Mouse (Mus musculus) forebrain, embryonic 14.5 days (tissue): ENCODE measurements at regions not wholly inside any gene's neighbourhood (a gene's known extent, or its start where the extent isn't known, plus 50 kb on each side); places are given as distances from the start of the nearest gene placed in this dataset.

Source experiments
- ATAC-seq: fragments of 200-750 bp; cut with Nextera tagmentation; 2 replicates; pipeline ENCODE4 v1.8.0; 2017; ENCODE audit warnings: mild to moderate bottlenecking, moderate library complexity
- DNase-seq: peaks from one replicate; pipeline ENCODE4 v3.0.0-alpha.2; 2015; ENCODE audit warnings: low spot score
- H3K27ac ChIP-seq: fragments of 300-500 bp; sonication (generic); 2 replicates; pipeline ENCODE4 v1.5.1; 2014; ENCODE audit warnings: low read depth, mild to moderate bottlenecking, control low read depth, low read length, moderate library complexity
- H3K27me3 ChIP-seq: fragments of 300-500 bp; sonication (generic); replicated peaks from 2 replicates; pipeline ENCODE4 v1.6.1; 2014; ENCODE audit warnings: low read length, control low read depth, mixed read lengths; ENCODE audit not compliant: control insufficient read depth, insufficient read depth
- H3K36me3 ChIP-seq: fragments of 300-500 bp; sonication (generic); 2 replicates; pipeline ENCODE4 v1.6.1; 2014; ENCODE audit warnings: low read length, control low read depth; ENCODE audit not compliant: control insufficient read depth, insufficient read depth
- H3K4me1 ChIP-seq: fragments of 300-500 bp; sonication (generic); 2 replicates; pipeline ENCODE4 v1.6.1; 2014; ENCODE audit warnings: antibody characterized with exemption, low read length, control low read depth; ENCODE audit not compliant: control insufficient read depth, insufficient read depth
- H3K4me2 ChIP-seq: fragments of 300-500 bp; sonication (generic); 2 replicates; pipeline ENCODE4 v1.6.1; 2014; ENCODE audit warnings: mild to moderate bottlenecking, control low read depth, low read length
- H3K4me3 ChIP-seq: fragments of 300-500 bp; sonication (generic); 2 replicates; pipeline ENCODE4 v1.5.1; 2014; ENCODE audit warnings: low read depth, low read length, control low read depth
- H3K9ac ChIP-seq: fragments of 300-500 bp; sonication (generic); 2 replicates; pipeline ENCODE4 v1.6.1; 2014; ENCODE audit warnings: mild to moderate bottlenecking, low read length, control low read depth, moderate library complexity
- H3K9me3 ChIP-seq: fragments of 300-500 bp; sonication (generic); replicated peaks from 2 replicates; pipeline ENCODE4 v1.6.1; 2016; ENCODE audit warnings: low read length, control low read depth, mixed read lengths; ENCODE audit not compliant: control insufficient read depth
- WGBS: fragments of 180-500 bp; shearing (Covaris S2); extraction: QIAGEN DNeasy Blood & Tissue Kit; methylation state at CpG from one replicate; pipeline ENCODE4 v1.1.7; 2014; 5-methylcytosine and 5-hydroxymethylcytosine counted together

GRCm38 (mm10) chr13:25848156-25848555 lies 577.9 kb upstream of the Nrsn1 start:
- Histone ChIP-seq H3K4me3 (no peak overlapping the region), H3K9ac (no peak overlapping the region), H3K9me3 (no peaks in the 10 kb centered on the region), H3K27me3 (no peaks in the 10 kb centered on the region), H3K4me2 (no peak overlapping the region), H3K36me3 (no peaks in the 10 kb centered on the region), H3K4me1 (no peaks in the 10 kb centered on the region), H3K27ac (no peak overlapping the region)
- 92% methylated on average over 4 of the region's 4 CpGs for WGBS
- no peak for ATAC-seq
- DNase-seq, result no peak

DNA sequence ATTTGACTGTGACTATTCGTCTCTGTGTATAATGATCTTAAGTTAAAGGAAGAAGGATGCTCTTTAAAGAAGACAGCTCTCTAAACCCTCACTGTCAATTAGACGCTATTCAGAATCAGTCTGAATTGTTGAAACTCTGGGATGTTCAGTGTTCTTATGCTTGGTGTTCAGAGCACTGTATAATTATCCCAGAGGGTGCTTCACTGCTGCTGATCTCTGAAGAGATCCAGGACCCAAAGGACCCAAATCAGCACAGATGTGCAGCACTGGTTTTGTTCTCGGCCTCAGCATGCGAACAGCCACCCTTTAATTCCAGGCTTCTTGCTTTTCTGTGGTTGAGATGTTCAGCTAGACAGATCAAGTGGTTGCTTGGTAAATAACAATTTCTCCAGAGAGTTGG lies 567.9 kb upstream of the Nrsn1 start:
- 73% methylated on average over 4 of the region's 4 CpGs for WGBS
- Histone ChIP-seq H3K36me3 (no peaks in the 10 kb centered on the region), H3K27me3 (no peaks in the 10 kb centered on the region), H3K9me3 (no peaks in the 10 kb centered on the region), H3K4me2 (no peak overlapping the region), H3K9ac (no peak overlapping the region), H3K27ac (no peak overlapping the region), H3K4me3 (no peak overlapping the region), H3K4me1 (no peaks in the 10 kb centered on the region)
- DNase-seq (peak; percentile 46), ATAC-seq (peak; percentile 74)

- H3K9me3 ChIP-seq, result no peaks in the 10 kb centered on the region
- no peak overlapping the region for H3K4me2 ChIP-seq
- 72% methylated on average over 8 of the region's 8 CpGs for WGBS
- H3K27me3 ChIP-seq, result no peaks in the 10 kb centered on the region
- H3K4me3 ChIP-seq, result no peak overlapping the region
- H3K27ac ChIP-seq, result no peak overlapping the region
- DNase-seq, result no peak
- no peak for ATAC-seq
- H3K9ac ChIP-seq, result no peak overlapping the region
- H3K4me1 ChIP-seq, result no peaks in the 10 kb centered on the region
- H3K36me3 ChIP-seq, result no peaks in the 10 kb centered on the region
These were observed 559.0 kb upstream of the Nrsn1 start for GRCm38 (mm10) chr13:25829146-25829924.

DNA sequence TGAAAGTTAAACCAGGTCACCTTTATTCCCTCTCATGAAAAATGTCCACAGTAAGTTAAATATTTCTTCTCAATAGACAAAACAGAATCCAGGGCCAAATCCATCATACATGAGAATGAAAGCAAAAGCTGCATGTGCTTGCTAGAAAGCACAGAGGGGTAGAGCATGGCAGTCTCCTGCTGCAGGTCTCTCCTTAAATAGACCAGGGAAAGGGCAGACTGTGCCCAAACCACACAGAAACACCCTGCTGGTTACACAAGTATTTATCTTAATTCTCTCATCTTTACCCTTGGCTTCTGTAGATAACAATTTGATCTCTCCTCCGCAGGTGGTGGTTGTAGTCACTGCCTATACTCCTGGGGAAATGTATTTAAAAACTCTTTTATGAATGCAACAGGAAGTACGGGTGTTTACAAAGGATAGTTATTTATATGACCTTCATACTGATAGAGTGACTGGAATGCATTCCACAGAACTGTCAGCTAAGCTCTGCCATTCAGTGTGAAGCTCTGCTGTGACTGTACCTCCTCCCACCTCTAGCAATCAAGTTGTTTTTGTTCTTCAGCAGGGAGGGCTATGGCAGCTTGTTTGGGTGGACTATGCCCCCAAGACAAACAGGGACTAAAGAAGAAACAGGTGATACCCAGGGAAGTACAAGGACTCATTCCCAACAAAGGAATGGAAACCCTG lies 538.4 kb upstream of the Nrsn1 start:
- WGBS, result 83% methylated on average over 2 of the region's 2 CpGs
- no peaks in the 10 kb centered on the region for H3K36me3 ChIP-seq
- H3K9me3 ChIP-seq, result no peaks in the 10 kb centered on the region
- no peak overlapping the region for H3K27ac ChIP-seq
- H3K4me3 ChIP-seq, result no peak overlapping the region
- no peaks in the 10 kb centered on the region for H3K4me1 ChIP-seq
- no peaks in the 10 kb centered on the region for H3K27me3 ChIP-seq
- DNase-seq, result no peak
- H3K9ac ChIP-seq, result no peak overlapping the region
- H3K4me2 ChIP-seq, result no peak overlapping the region
- ATAC-seq, result no peak

- no peak overlapping the region for H3K4me2 ChIP-seq
- WGBS, result 63% methylated on average over 2 of the region's 2 CpGs
- H3K4me1 ChIP-seq, result no peaks in the 10 kb centered on the region
- H3K9ac ChIP-seq, result no peak overlapping the region
- H3K27ac ChIP-seq, result no peak overlapping the region
- ATAC-seq, result no peak
- H3K27me3 ChIP-seq, result no peaks in the 10 kb centered on the region
- no peaks in the 10 kb centered on the region for H3K36me3 ChIP-seq
- no peaks in the 10 kb centered on the region for H3K9me3 ChIP-seq
- no peak for DNase-seq
- H3K4me3 ChIP-seq, result no peak overlapping the region
These were observed 523.0 kb upstream of the Nrsn1 start for GRCm38 (mm10) chr13:25793216-25793803.

GRCm38 (mm10) chr13:25781161-25781560 lies 510.9 kb upstream of the Nrsn1 start:
- Histone ChIP-seq H3K9me3 (no peaks in the 10 kb centered on the region), H3K27me3 (no peaks in the 10 kb centered on the region), H3K9ac (no peak overlapping the region), H3K36me3 (no peaks in the 10 kb centered on the region), H3K4me3 (no peak overlapping the region), H3K4me2 (no peak overlapping the region), H3K27ac (no peak overlapping the region), H3K4me1 (no peaks in the 10 kb centered on the region)
- 66% methylated on average over 5 of the region's 5 CpGs for WGBS
- ATAC-seq (no peak), DNase-seq (no peak)

DNA sequence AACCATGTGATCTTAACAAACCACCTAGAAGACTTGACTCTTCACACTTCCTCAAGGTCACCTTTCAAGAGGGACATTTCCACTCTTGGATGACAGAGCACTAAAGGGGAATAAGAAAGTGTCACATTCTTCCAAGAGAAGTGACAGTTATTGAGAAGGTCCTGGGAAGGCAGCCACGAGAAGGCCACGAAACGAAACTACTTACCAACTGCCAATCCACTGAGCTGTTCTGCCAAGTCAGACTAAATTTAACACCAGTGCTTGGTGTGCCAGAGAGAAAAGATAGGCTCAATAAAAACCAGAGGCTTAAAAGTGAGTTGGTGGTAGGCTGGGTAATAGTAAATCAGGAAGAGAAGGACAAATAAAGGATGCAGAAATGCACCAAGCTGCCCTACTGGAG lies 507.4 kb upstream of the Nrsn1 start:
- 79% methylated on average over 3 of the region's 3 CpGs for WGBS
- peak; percentile 33 for DNase-seq
- H3K27ac ChIP-seq, result no peak overlapping the region

DNA sequence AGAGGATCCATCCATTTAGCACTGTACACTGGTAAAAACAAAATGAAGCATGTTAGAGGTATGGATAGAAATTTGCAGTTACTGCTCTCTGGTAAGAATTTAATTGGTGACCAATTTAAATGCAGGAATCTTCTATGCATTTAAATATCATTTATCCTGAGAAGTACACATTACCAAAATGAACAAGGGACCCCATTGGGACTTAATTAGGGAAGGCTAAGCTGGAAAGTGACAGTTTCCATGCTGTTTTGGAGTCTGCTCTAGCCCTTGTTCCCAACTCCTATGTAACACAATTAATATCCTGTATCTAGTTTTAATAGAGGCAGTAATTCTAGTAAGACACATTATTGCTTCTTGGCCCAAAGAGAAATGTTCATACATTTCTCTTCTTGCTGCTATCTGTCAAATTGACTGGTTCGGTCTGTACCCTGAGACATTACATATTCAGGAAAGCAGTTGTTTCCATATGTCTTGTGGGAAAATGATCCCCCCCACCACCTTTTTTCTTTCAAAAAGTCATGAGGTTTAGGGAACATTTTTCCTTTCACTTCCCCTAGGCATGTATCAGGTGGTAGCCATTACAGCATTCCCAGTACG lies 504.4 kb upstream of the Nrsn1 start:
- Histone ChIP-seq H3K4me3 (no peak overlapping the region), H3K36me3 (no peaks in the 10 kb centered on the region), H3K4me1 (no peaks in the 10 kb centered on the region), H3K9me3 (no peaks in the 10 kb centered on the region), H3K27me3 (no peaks in the 10 kb centered on the region), H3K4me2 (no peak overlapping the region), H3K27ac (no peak overlapping the region), H3K9ac (no peak overlapping the region)
- DNase-seq (no peak), ATAC-seq (no peak)
- 71% methylated on average over 2 of the region's 2 CpGs for WGBS

More for the DNA sequence above, 507.4 kb upstream of the Nrsn1 start:
- no peak for ATAC-seq
- Histone ChIP-seq H3K4me1 (no peaks in the 10 kb centered on the region), H3K4me3 (no peak overlapping the region), H3K4me2 (no peak overlapping the region), H3K9me3 (no peaks in the 10 kb centered on the region), H3K27me3 (no peaks in the 10 kb centered on the region), H3K36me3 (no peaks in the 10 kb centered on the region), H3K9ac (no peak overlapping the region)
